Mouse (Mus musculus) hindbrain, embryonic 11.5 days (tissue): ENCODE results near the gene Olfr520. TPM values are rescaled to one million over a fixed set of nuclear protein-coding genes. Genes with fewer than 3 reads are reported as not detected.
"Not testable (repeated sequence)": the region's sequence is repeated elsewhere in the genome, so short reads cannot be mapped to it uniquely, and the experiment has no call there.

ENCODE experiments used
- ATAC-seq: fragments of 200-750 bp; cut with Nextera tagmentation; 2 replicates; pipeline ENCODE4 v1.8.0; 2017; ENCODE audit warnings: mild to moderate bottlenecking, moderate TSS enrichment, moderate library complexity; ENCODE audit not compliant: low FRiP score
- DNase-seq: peaks from one replicate; pipeline ENCODE4 v3.0.0-alpha.2; 2015; ENCODE audit warnings: low spot score
- H3K27ac ChIP-seq: fragments of 300-500 bp; sonication (generic); 2 replicates; pipeline ENCODE4 v1.5.1; 2014; ENCODE audit warnings: mild to moderate bottlenecking, low read depth, low read length
- H3K27me3 ChIP-seq: fragments of 300-500 bp; sonication (generic); 2 replicates; pipeline ENCODE4 v1.6.1; 2014; ENCODE audit warnings: mild to moderate bottlenecking, low read length, moderate library complexity, mixed read lengths; ENCODE audit not compliant: control insufficient read depth, insufficient read depth
- H3K36me3 ChIP-seq: fragments of 300-500 bp; sonication (generic); 2 replicates; pipeline ENCODE4 v1.6.1; 2014; ENCODE audit warnings: mild to moderate bottlenecking, low read length, moderate library complexity, mixed read lengths; ENCODE audit not compliant: control insufficient read depth, insufficient read depth
- H3K4me1 ChIP-seq: fragments of 300-500 bp; sonication (generic); replicated peaks from 2 replicates; pipeline ENCODE4 v1.6.1; 2014; ENCODE audit warnings: low read length, mixed read lengths; ENCODE audit not compliant: control insufficient read depth, insufficient read depth
- H3K4me2 ChIP-seq: fragments of 300-500 bp; sonication (generic); replicated peaks from 2 replicates; pipeline ENCODE4 v1.6.1; 2014; ENCODE audit warnings: mild to moderate bottlenecking, low read depth, low read length
- H3K4me3 ChIP-seq: fragments of 300-500 bp; sonication (generic); 2 replicates; pipeline ENCODE4 v1.5.1; 2014; ENCODE audit warnings: low read depth, low read length
- H3K9ac ChIP-seq: fragments of 300-500 bp; sonication (generic); 2 replicates; pipeline ENCODE4 v1.6.1; 2014; ENCODE audit warnings: low read depth, low read length
- H3K9me3 ChIP-seq: fragments of 300-500 bp; sonication (generic); 2 replicates; pipeline ENCODE4 v1.6.1; 2016; ENCODE audit warnings: low read length; ENCODE audit not compliant: control insufficient read depth
- WGBS: fragments of 180-500 bp; shearing (Covaris S2); extraction: QIAGEN DNeasy Blood & Tissue Kit; methylation state at CpG from one replicate; pipeline ENCODE4 v1.1.7; 2014; 5-methylcytosine and 5-hydroxymethylcytosine counted together
- polyA plus RNA-seq: library from polyadenylated mRNA; unstranded; fragments of >200 nt; fragmentation: Nextera tagmentation; extraction: Ambion mirVana; gene quantifications from 2 replicates; pipeline ENCODE4 v1.2.1, GENCODE M21; 2014

The Olfr520 gene
- polyA plus RNA-seq, result not detected in 2 replicates

DNA sequence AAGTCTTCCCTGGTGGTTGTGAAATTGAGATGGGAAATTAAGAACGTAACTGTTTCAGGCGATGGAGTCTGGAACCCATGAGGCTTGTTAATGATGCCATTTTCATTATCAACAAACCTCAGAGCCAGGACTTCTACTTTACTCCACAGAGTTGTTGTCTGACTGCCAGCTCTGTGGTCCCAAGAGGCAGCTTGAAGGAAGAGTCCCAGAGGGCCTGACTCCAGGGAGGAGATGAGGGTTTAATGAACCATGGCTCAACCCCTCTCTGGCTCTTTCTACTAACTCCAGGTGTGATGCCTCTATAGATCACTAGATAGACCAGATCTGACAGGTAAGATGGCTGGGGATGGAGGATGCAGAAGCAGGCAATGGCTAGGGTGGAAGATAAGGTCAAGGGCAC is at the start of gene Olfr520:
TSS of gene Olfr520 (plus strand) at position 301 of the 400 bp plus-strand sequence.
- no peak within 1 kb of the TSS for H3K4me2 ChIP-seq
- no peaks in the 10 kb centered on the region for H3K9me3 ChIP-seq
- no peak within 1 kb of the TSS for H3K9ac ChIP-seq
- ATAC-seq (no peak), DNase-seq (no peak)
- no peaks in the 10 kb centered on the region for H3K36me3 ChIP-seq
- no peak within 1 kb of the TSS for H3K4me3 ChIP-seq
- WGBS, result 95% methylated on average over 2 of the region's 2 CpGs
- no peak within 1 kb of the TSS for H3K27ac ChIP-seq
- H3K27me3 ChIP-seq, result no peaks in the 10 kb centered on the region
- no peaks in the 10 kb centered on the region for H3K4me1 ChIP-seq

DNA sequence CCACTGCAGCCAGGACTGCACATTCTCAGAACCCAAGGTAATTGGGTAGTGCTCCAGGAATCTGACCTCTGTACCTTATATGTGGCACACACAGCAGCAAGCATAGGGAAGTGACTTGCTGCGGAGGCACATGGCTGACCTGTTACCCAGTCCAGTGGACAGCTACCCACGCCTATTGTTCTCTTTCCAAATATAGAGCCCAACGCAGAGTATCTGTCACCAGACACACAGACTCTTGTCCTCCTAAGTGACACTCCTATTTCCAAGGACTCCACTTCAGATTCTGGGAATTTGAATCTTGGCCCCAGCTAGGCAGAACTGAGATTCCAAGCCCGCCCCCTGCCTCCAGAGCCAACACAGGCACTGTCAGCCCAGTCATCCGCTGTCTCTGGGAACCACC is 49.3 kb upstream of the Olfr520 start:
- DNase-seq, result no peak
- Histone ChIP-seq H3K27ac (no peak overlapping the region), H3K4me1 (no peaks in the 10 kb centered on the region), H3K27me3 (no peaks in the 10 kb centered on the region), H3K4me3 (no peak overlapping the region), H3K36me3 (no peaks in the 10 kb centered on the region), H3K4me2 (no peak overlapping the region), H3K9me3 (no peaks in the 10 kb centered on the region), H3K9ac (no peak overlapping the region)
- 80% methylated on average over 5 of the region's 5 CpGs for WGBS
- ATAC-seq, result no peak

DNA sequence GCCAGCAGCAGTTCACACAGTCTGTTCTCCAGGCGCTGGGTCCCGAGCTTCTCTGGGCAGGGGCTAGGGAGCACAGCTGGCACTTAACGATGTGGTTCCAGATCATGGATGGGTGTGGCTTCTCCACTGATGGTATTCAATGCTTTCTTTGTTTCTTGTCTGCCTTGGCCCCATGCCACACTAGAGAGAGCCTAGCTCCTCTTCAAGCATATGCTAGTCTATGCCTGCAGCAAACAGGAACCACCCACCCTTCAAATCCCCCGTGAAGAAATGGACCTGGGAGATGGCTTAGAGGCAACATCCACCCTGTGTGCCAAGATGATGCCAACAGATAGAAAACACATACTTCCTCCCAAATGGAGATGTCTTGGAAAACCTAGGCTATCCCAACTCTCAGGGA is 46.0 kb upstream of the Olfr520 start:
- H3K36me3 ChIP-seq, result no peaks in the 10 kb centered on the region
- no peak overlapping the region for H3K9ac ChIP-seq
- no peak for DNase-seq
- H3K4me2 ChIP-seq, result no peak overlapping the region
- H3K4me3 ChIP-seq, result no peak overlapping the region
- no peak overlapping the region for H3K27ac ChIP-seq
- no peaks in the 10 kb centered on the region for H3K27me3 ChIP-seq
- ATAC-seq, result no peak
- H3K4me1 ChIP-seq, result no peaks in the 10 kb centered on the region
- no peaks in the 10 kb centered on the region for H3K9me3 ChIP-seq
- WGBS, result 78% methylated on average over 4 of the region's 4 CpGs

DNA sequence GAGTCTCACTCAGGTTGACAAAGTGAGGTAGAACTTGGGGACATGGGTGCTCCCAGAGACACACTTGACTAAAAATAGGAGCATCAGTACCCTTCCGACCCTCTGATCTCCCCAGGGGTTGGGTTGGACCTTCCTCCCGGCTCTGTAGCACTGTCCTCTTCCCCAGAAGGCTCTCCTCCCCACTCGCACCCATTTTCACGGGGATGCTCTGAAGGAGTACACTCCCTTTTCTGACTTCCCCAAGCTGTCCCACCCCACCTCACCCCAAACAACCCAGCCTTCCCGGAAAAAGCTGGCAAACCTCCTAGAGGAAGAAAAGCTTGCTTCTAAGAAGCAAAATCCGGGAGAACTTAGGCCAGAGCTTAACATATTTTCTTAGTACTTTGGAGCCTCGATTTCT is 39.3 kb upstream of the Olfr520 start:
- Histone ChIP-seq H3K9me3 (no peaks in the 10 kb centered on the region), H3K27ac (no peak overlapping the region), H3K4me3 (no peak overlapping the region), H3K27me3 (no peaks in the 10 kb centered on the region), H3K4me1 (no peaks in the 10 kb centered on the region), H3K36me3 (no peaks in the 10 kb centered on the region), H3K4me2 (no peak overlapping the region), H3K9ac (no peak overlapping the region)
- DNase-seq (no peak), ATAC-seq (no peak)
- 77% methylated on average over 7 of the region's 7 CpGs for WGBS

DNA sequence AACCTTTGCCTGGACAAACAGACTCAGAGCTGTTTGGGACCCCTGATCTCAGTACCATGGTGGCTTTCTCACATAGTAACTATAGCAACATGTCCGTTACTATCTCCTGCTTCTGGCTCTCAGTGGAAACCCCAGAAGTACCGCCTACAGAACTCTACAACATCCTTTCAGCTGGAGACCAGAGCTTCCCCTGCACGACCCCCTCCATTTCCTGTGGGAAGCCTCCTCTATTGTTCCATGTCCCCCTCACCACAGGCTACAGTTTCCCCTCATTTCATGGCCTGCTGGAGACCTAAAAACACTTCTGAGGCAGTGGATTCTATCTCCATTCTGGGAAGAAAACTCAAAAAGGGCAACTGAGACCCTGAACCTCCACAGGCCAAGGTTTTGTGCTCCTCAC is 37.7 kb upstream of the Olfr520 start:
- Histone ChIP-seq H3K4me1 (no peaks in the 10 kb centered on the region), H3K4me3 (no peak overlapping the region), H3K36me3 (no peaks in the 10 kb centered on the region), H3K27me3 (no peaks in the 10 kb centered on the region), H3K4me2 (no peak overlapping the region), H3K9me3 (no peaks in the 10 kb centered on the region), H3K27ac (no peak overlapping the region), H3K9ac (no peak overlapping the region)
- 43% methylated on average over 3 of the region's 3 CpGs for WGBS
- DNase-seq (no peak), ATAC-seq (no peak)

DNA sequence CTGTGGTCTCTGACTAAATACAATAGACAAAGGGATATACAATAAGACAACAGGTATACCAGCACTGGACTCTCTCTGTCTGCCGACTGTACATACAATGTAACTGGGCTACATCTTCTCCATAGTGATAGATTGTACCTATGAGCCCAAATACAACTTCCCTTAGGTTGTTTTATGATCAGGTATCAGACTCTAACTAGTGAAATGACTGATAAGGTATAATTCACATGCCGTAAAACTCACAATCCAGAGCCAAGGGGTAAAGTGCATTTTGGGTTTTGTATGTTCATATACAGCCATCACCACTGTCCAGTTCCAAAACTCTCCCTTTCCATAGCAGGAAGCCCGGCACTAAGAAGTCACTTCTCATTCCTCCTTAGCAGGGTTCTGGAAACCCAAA is 36.7 kb upstream of the Olfr520 start:
- Histone ChIP-seq H3K4me2 (no peak overlapping the region), H3K4me1 (no peaks in the 10 kb centered on the region), H3K4me3 (no peak overlapping the region), H3K36me3 (no peaks in the 10 kb centered on the region), H3K9me3 (no peaks in the 10 kb centered on the region), H3K27me3 (no peaks in the 10 kb centered on the region), H3K27ac (no peak overlapping the region), H3K9ac (no peak overlapping the region)
- ATAC-seq (no peak), DNase-seq (no peak)
- 95% methylated on average over 3 of the region's 3 CpGs for WGBS

DNA sequence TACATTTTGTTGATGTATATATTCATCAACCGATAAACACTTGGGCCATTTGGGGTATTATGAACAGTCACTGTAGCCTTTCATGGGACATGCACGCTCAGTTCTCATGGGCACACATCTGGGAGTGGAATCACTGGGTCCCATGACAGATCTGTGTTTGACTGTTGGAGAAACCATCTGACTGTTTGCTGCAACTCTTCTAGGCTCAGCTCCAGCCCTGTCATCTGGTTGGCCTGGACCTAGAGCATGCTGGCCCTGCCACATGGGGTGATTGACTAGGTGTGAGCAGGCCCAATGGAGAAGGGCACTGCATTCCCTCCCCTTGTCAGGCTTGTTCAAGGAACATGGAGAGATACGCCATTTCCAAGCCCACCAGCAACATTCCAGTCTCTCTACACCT is 36.1 kb upstream of the Olfr520 start:
- Histone ChIP-seq H3K27ac (no peak overlapping the region), H3K4me3 (no peak overlapping the region), H3K9ac (no peak overlapping the region), H3K27me3 (no peaks in the 10 kb centered on the region), H3K4me2 (no peak overlapping the region), H3K36me3 (no peaks in the 10 kb centered on the region), H3K4me1 (no peaks in the 10 kb centered on the region), H3K9me3 (no peaks in the 10 kb centered on the region)
- DNase-seq (no peak), ATAC-seq (no peak)
- WGBS, result 95% methylated on average over 3 of the region's 3 CpGs

DNA sequence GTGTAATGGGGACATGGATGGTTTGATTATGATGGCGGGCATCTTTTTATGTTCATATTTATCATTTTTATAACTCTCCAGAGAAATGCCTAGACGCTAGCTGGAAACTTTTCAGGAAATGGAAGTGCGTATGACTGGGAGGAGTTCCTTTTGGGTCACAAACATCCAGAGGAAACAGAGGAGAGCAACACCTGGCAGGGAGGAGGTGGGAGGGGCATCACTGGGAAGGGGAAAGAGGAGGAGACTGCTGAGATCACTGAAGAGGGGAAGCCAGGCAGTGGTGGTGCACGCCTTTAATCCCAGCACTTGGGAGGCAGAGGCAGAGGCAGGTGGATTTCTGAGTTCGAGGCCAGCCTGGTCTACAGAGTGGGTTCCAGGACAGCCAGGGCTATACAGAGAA is 35.6 kb upstream of the Olfr520 start:
- WGBS, result 79% methylated on average over 5 of the region's 5 CpGs
- H3K4me3 ChIP-seq, H3K9ac ChIP-seq, H3K27ac ChIP-seq, H3K9me3 ChIP-seq, ATAC-seq, H3K27me3 ChIP-seq, H3K36me3 ChIP-seq, H3K4me1 ChIP-seq, H3K4me2 ChIP-seq, DNase-seq: not testable (repeated sequence)

DNA sequence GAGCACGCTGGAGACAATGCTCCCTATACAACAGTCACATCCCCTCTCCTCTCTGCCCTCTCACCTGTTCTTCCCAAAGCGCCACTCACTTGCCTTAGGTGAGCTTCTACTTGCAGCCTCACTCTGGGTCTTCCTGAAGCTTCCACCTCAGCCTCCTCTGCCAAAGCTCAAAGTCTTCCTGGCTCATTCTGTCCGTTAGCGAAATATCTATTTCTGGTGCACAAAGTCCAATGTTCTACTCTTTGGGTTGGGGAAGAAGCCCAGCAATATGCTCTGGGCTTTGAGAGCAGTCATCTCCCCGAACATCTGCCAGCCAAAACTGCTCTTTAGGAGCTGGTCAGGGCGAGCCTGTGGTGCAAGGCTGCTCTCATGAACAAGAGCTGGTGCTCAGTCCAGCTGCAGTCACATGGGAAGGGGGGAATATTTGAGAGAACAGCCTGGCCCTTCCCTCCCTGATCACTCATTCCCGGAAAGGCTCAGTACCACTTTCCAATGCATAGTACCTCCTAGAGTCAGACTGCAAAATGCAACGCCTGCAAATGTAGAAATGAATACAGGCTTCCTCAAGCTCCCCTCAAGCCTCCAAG is 34.5 kb upstream of the Olfr520 start:
- no peak for ATAC-seq
- no peak overlapping the region for H3K9ac ChIP-seq
- no peak overlapping the region for H3K4me3 ChIP-seq
- 91% methylated on average over 8 of the region's 8 CpGs for WGBS
- no peak for DNase-seq
- no peak overlapping the region for H3K4me2 ChIP-seq
- H3K27ac ChIP-seq, result no peak overlapping the region
- H3K36me3 ChIP-seq, result no peaks in the 10 kb centered on the region
- no peaks in the 10 kb centered on the region for H3K9me3 ChIP-seq
- H3K4me1 ChIP-seq, result no peaks in the 10 kb centered on the region
- no peaks in the 10 kb centered on the region for H3K27me3 ChIP-seq
